Mouse (Mus musculus): ENCODE measurements around the gene Zfp105.

- TF ChIP-seq CTCF (IDR thresholded peaks at IDR 0.05; ENCODE audit: extremely low read depth, insufficient read length, insufficient replicate concordance, low read depth, low read length) (0 out of 2 replicates have a peak, but pooled peaks have one; percentile 24), POLR2A (IDR thresholded peaks at IDR 0.05; ENCODE audit: low read depth, low read length) (peak; percentile 50; the same call in 1 of the 2 replicates)
Measured at GRCm38 (mm10) chr9:122950643-122951475, 28.0 kb downstream of the Zfp105 start, which contains the start of the genes 1110059G10Rik and Kif15.
